Mouse (Mus musculus) gastrocnemius, postnatal 14 days (tissue): ENCODE data around the gene Tfeb. TPM values are rescaled to one million over a fixed set of nuclear protein-coding genes. Genes with fewer than 3 reads are reported as not detected.

Experiments
- DNase-seq: peaks from one replicate; pipeline ENCODE4 v3.0.0; 2021; ENCODE audit warnings: mixed read lengths
- intact Hi-C: fragments of 180-260 bp; cut with DNase I; formaldehyde crosslinking; loops from one replicate; pipeline ENCODE4 v1.15.1; 2025; ENCODE audit warnings: low total_unique reads
- total RNA-seq, 2 experiments: library from RNA; stranded (reverse); gene quantifications; 2 replicates each; pipeline ENCODE4 v1.2.3; 2021

Gene Tfeb
- total RNA-seq, 2 experiments from 2014 or later: 60.0 to 66.0 TPM

DNA sequence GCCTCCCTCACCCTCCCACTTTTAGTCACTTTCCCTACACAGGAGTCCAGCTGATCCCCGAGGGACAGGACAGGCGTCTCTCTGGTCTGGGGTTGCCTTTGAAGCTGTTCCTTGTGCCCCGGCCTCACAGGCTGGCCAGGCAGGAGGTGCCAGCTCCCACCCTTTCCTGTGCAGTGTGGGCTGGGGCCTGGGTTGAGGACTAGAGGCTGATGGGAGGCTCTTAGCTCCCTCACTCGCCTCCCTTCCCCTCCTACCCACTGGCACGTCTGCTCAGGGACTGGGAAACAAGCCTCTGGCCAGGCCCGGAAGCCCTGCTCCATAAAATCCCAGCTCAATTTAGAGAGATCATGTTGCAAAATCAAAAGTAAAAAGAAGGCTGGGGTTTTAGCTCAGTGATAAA lies 36.8 kb downstream of the Tfeb start:
- peak; percentile 55 for DNase-seq
- intact Hi-C loops: no loop called here

DNA sequence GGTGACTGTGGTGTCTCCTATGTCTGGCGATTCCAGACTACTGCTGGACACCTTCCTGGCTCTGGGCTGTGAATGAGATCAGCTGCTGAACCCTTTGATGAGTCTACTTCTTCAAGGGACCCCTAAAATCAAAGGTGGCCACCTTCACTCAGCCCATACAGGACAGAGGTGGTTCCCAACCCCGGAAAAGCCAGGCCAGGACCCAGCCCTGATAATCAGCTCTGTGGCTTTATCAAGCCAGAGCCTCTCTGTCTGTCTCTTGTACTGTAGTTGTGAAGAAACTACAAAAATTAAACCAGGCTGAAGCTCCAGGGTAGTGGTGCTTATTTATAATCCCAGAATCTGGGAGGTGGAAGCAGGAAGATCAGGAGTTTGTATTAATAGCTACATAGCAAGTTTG lies 40.3 kb downstream of the Tfeb start:
- intact Hi-C loops: no loop called here

DNA sequence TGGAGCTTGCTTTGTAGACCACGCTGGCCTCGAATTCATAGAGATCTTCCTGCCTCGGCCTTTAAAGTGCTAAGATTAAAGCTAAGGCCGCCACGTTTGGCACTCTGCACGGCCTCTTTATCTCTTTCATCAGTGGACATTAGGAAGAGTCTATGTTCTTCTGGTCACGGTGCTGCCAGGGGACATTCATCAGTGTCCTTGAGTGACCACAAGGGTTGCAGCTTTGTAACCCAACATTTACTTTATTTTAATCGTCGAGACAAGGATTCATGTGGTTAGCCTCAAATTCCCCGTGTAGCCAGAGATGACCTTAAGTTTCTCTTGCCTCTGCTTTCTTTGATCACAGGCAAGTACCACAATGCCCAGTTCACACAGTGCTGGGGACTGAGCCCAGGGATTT lies 43.6 kb downstream of the Tfeb start:
- DNase-seq: no peak
- intact Hi-C loops: no loop called here

More for the DNA sequence above, 40.3 kb downstream of the Tfeb start:
- no peak for DNase-seq

DNA sequence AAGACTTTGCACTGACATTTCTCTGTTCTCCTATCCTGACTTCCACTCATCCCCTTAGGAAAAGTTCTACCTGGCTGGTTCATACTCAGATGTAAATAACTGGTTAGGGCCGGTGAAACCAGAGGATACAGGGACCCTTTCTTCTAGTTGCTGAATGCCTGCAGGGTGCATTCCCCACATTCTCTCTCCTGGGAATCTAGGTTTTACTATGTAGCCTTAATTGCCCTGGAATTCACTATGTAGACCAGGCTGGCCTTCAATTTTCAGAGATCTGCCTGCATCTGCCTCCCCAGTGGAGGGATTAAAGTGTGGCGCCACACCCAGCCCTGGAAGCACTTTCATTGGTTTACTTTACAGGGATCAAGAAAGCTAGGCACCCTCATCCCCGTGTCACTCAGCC lies 45.7 kb downstream of the Tfeb start:
- no peak for DNase-seq
- intact Hi-C loops: no loop called here

DNA sequence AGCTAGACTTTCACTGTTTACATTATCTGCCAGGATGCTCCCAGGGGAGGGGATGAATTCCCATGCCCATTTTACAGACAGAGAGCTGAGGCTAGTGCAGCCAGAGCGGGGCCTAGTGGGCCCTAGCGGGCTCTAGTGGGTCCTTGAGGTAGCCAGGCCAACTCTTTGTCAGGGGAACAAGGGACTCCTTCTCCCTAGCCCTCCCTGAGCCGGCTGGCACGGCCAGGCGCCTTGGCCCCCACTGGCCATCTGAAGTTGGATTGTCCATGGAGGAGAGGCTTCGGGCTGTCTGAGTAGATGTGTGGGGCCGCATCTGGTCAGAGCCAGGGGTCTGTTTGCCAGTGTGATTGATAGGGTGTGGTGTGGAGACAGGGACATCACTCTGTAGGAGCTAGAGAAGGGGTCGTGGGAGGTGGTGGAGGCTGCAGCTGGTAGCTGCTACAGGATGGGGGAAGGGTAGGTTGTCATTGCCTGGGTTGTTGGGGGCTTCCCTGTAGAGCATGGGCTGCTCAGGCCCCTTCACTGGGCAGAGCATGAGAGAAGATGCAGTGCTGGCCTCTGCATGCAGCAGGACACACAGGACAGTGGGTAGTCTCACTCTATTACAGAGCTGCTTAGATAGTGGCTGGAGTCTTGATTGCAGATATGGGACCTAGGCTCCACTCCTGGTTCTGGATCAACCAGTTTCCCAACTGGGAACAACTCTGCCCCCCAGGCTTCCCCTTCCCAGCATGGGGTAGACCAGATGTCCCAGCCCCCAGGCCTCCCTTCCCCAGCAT lies 46.8 kb downstream of the Tfeb start:
- DNase-seq: peak; percentile 3
- intact Hi-C loops: no loop called here

DNA sequence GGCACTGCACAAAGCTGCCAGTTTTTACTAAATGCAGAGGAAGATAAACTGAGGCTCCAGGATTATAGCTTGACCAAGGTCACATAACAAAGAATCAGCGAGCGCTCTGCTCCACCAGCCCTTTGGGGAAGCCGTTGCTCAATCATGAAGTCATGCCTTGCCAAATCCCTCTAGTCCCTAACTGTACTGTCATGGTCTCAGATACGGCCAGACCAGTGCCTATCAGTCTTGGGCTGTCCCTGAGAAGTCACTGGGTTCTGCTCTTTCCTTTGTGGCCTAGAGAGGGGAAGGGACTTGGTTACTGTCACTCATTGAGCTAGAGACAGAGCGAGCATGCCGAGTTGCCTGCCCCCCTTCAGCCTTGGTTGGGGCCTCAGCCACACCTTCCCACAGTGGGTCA lies 47.6 kb downstream of the Tfeb start:
- peak; percentile 6 for DNase-seq
- intact Hi-C loops: no loop called here

DNA sequence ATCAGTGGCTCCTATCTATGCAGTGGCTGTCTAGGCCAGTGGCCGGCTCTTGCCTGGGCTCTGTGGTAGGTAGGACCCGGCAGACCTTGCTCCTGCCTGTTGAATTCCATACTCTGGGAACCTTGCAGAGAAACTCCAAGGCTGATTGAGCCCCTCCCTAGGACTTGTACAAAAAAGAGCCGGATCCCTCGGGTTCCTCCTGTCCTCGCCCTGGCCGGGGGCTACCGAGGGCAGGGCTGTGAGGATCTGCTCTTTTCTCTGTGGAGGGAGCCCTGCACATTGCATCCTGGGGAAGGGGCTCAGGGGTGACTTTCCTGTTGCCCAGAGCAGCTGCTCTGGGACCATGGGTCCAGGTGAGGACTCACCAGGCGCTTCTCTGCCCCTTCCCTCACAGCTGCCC lies 50.8 kb downstream of the Tfeb start:
- DNase-seq: peak; percentile 2
- intact Hi-C loops: loop anchor here (2.0 kb wide), 1 partner anchor 311 kb away; no protein-coding TSS in a partner anchor

DNA sequence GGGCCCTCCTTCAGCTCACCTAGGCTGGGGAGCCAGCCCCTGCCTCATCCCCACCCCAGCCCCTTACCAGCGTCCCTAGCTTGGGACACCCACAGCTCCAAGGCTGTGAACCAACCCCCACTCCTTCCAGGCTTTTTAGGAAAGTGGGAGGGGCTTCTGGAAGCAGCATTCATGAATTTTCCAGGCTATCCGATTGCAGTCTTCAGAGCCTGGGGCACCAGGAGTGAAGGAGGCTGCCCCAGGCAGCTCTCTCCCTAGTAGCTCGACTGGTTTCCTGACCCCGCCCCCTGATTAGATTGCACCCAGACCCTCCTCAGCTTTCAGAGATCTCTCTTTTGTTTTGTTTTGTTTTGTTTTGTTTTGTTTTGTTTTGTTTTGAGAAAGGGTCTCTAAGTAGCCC lies 51.5 kb downstream of the Tfeb start:
- intact Hi-C loops: loop anchor here (2.0 kb wide), 1 partner anchor 310 kb away; no protein-coding TSS in a partner anchor
- DNase-seq: peak; percentile 2

DNA sequence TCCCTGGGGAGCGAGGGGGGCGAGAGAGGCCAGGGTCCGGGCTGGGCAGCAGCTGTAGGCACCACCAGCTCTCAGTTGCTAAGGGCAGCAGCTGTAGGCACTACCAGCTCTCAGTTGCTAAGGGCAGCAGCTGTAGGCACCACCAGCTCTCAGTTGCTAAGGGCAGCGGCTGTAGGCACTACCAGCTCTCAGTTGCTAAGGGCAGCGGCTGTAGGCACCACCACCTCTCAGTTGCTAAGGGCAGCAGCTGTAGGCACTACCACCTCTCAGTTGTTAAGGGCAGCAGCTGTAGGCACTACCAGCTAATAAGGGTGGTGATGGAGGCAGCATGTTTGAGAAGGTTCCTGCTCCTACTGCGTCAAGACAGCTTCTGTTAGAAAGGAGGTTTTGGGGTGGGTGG lies 52.2 kb downstream of the Tfeb start:
- intact Hi-C loops: loop anchor here (2.0 kb wide), 1 partner anchor 310 kb away; no protein-coding TSS in a partner anchor
- peak; percentile 5 for DNase-seq

DNA sequence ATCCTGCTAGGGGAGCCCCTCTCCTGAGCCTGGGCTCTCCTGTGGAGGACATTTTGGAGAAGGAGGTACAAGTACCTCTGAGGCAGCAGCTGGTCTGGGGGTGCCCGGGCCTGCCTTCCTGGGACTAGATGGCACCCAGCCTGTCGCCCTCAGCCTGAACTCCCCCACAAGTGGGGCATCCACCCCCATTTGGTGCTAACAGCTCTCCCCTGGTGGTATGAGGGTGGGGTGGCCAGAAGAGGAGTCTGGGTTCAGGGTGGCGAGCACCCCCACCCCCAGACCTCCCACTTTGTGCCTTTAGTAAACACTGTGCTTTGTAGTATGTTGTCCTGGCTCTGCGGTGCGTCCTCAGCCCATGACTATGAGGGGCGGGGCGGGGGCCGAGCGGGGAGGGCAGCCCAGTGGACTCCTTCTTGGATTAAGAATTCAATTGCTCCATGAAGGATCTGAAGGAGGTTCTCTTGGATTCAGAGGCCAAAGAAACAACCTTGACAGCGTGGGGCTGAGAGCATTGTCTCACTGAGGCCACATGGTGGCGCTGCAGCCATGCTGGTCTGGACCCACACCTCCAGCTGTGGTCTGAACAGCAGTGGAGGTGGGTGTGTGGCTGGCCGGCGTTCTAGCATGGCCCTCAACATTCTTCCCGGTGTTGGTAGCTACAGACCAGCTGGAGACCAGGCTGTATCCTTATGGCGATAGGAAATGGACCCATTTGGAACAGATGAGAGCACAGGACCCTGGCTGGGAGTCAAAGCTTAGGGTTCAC lies 55.5 kb downstream of the Tfeb start:
- intact Hi-C loops: loop anchor here (5.0 kb wide), 1 partner anchor 75 kb away; no protein-coding TSS in a partner anchor
- DNase-seq: peak; percentile 76

DNA sequence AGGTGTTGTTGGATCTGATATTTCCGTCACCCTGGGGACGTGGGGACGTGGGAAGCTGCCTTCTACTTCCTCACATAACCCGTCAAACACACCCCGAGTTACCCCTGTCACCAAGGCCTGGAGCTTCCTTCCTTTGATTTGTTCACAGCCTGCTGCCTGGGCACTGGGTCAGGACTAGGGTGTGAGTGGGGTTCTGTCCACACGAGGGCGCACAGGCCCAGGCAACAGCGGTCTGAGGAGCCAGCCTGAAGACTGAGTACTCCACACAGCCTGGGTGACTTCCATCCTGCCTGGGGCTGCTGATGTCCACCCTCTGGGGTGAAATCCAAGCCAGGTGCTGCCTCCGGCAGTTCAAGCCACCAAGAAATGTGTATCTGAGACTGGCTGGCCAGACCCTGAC lies 56.5 kb downstream of the Tfeb start:
- intact Hi-C loops: loop anchor here (5.0 kb wide), 1 partner anchor 74 kb away; no protein-coding TSS in a partner anchor
- peak; percentile 87 for DNase-seq

DNA sequence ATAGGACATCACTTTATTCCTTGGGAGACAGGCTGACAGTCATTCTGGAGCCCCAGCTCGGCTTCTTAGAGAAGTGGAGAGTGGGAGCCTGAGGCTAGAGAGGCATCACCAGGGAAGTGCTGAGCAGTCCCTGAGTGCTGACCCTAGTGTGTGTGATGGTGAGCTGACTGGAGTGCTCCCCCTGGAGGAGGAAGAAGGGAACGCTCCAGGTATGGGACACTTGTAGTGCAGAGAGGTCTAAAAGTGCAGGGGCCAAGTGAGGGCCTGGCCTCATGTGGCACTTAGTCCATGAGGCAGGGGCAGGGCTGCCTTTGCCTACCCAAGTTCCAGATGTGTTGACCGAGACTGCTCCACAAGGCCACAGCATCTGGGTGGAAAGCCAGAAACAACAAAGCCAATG lies 58.6 kb downstream of the Tfeb start:
- intact Hi-C loops: no loop called here
- DNase-seq: peak; percentile 58

DNA sequence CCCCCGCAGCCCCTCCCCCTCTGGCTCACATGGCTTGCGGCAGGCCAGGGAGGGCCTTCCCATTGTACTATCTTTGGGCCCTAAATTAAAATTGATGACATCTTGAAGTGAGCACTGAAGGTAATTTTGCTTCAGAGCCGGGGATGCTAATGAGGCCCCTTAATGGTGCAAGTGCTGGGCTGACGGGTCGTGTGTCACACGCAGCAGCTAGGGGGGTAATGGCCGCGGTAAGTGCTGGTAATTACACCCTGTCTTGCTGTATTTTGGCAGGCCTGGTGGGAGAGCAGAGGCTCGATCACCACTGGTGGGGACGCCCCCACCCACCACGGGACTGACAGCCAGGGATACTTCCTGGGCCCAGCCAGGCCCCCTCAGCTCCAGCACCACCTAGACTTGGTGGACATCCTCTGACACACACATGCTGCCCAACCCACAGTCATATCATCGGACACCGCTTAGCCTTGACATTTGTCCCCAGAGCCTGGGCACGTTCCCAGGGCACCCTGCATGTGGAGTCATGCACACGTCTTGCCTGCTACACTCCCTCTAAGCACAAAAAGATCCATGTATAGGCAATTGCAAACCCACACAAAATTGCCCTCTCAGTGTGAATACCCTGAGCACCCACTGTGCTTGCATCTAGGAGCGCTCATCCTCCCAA lies 59.5 kb downstream of the Tfeb start:
- intact Hi-C loops: no loop called here
- peak; percentile 3 for DNase-seq

DNA sequence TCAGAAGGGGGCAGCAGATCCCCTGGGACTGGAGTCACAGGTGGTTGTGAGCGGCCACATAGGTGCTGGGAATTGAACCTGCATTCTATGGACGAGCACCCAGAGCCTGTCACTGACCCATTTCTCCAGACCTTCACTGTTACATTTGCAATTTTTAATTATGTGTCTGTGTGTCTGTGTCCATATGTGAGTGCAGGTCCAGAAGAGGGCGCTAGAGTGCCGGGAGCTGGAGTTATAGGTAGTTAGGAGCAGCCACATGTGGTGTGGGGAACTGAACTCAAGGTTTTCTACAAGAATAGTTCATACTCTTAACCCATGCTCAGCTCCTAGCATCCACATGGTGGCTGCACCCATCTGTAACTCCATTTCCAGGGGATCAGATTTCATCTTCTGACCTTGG lies 60.1 kb downstream of the Tfeb start:
- intact Hi-C loops: no loop called here
- DNase-seq: peak; percentile 14

DNA sequence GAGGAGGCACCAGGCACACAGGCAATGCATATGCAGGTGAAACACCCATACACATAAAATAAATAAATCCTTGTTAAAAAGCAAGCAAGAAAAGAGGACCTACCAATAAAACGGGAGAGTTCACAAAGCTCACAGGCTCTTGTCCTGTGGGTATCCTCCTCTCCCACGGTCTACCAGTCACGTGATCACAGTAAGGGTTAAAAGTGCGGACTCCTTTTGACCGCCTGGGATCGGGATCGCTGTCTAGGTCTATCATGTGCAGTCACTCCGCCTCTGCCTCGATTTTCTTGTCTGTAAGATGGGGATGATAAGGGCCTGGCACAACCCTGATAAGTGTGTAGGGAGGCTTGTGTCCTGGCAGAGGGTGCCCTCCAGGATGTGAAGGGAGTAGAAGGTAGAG lies 60.6 kb downstream of the Tfeb start:
- intact Hi-C loops: no loop called here
- DNase-seq: peak; percentile 3

DNA sequence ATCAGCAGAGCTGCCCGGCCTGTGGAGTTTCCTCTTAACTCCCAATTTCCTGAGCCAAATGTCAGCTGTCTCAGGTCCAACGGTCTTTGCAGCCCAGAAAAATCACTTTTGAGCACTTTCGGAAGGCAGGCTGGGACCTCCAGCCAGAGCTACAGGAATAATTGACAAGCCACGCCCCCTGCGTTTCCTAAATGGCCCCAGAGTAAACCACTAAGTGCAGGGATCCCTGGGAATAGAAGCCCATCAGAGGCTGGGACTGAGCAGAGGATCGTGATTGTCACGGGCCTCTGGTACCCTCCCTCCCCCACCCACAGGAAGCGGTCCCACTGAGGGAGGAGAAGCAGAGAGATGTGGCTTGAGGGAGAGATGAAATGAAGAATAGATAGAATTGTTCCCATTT lies 66.0 kb downstream of the Tfeb start:
- no peak for DNase-seq
- intact Hi-C loops: no loop called here

DNA sequence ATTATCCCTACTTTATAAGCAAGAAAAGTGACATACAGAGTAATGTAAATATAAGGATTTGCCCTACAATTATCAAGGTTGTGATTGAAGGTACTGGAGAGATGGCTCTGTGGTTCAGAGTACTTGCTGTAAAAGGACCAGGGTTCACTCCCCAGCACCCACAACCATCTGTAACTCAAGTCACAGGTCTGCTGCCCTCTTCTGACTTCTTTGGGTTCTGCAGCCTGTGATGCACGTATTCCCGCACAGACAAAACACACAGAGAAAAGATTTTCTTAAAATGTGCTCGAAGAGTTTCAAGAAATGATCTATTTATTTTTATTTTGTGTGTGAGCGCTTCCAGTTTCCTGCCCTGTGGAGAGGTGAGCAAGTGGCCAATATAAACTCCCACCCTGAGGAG lies 66.8 kb downstream of the Tfeb start:
- no peak for DNase-seq
- intact Hi-C loops: no loop called here

DNA sequence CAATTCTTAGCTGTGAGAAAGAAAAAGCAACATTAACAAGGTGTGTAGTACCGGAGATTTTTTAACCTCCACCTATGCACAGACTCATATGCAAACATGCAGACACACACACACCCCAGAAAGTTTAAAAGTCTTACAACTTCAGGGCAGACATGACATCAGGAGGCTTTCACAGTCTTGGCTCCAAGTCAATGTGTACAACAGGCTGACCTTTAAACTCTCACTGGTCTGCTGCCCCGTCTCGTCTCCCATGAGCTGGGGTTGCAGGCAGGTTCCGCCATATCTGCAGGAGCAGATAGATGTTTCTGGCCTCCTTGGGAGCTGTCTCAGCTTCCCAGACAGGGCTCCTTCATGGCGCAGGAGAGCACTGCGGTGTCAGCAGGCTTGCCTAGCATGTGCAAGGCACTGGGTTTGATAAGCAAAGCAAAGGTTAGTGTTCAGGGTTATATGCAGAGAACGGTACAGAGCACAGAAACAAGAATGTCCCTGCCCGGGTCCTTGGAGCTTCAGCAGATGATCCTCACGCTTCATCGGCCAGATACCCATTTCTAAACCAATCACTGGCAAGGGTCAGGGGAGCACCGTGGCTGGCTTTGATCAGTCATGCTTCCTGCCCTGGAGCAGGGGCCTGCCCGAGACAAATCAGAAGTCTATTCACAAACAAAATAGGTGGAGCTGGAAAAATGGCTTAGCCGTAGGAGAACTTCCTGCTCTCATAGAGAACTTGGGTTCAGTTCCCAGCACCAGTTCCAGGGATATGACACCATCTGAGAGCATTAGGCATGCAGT lies 68.4 kb downstream of the Tfeb start:
- intact Hi-C loops: no loop called here
- no peak for DNase-seq

DNA sequence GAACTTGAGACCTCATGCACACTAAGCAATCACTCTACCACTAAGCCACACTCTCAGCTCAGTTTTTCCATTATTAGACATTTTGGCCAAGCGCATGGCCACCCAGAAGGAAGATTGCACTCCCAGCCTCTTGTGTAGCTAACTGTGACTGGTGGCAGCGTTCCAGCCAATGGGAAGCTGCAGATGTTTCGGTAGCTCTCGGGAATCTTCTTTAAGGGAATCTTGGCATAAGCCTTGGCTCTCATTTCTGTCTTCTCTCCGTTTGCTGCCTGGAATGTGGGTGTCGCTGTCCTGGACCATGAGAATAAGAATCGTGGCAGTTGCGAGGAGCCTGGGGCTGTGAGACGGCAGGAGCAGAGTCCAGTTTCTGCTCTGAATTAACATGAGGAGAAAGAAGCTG lies 69.4 kb downstream of the Tfeb start:
- DNase-seq: peak; percentile 63
- intact Hi-C loops: no loop called here
